Mouse (Mus musculus): ENCODE measurements around the gene Adgrl1.

GRCm38 (mm10) chr8:83900266-83900956 lies 506 bp downstream of the Adgrl1 start:
- TF ChIP-seq ZC3H11A (IDR thresholded peaks at IDR 0.05; ENCODE audit: borderline replicate concordance, low read depth, low read length) (no peak), ZNF384 (IDR thresholded peaks at IDR 0.05; ENCODE audit: low read depth, low read length) (peak; percentile 45; the same call in 1 of the 2 replicates), HCFC1 (IDR thresholded peaks at IDR 0.05; ENCODE audit: borderline replicate concordance, insufficient read depth, low read length) (no peak)
